In genomic region chr11:57582818-57583635, GRCm38 (mm10) we compare ENCODE assay signal across 9 mouse cellular contexts.
DNase-seq lines count a peak whose midpoint lies in the region; ATAC-seq lines count a peak whose summit lies in the region.
"Had no signal": no experiment of that assay in that cellular context is flagged by ENCODE, and none has a peak within 500 bp of the region (broad histone marks: within the 10 kb centered on the region; RNA-seq: fewer than 3 reads in every experiment).

No protein-coding gene starts in this region.

- H3K27ac ChIP-seq in heart, embryonic 13.5 days (replicated peaks) = no peak overlapping the region
- H3K27ac ChIP-seq in embryonic facial prominence, embryonic 11.5 days (replicated peaks; ENCODE audit: low read depth, low read length) = no peak overlapping the region
- H3K27ac ChIP-seq in liver, embryonic 11.5 days (ENCODE audit: low read depth, low read length) = no peak overlapping the region
- H3K27ac ChIP-seq in neural tube, embryonic 15.5 days (replicated peaks) = peak overlapping the region; percentile 48
- H3K27ac ChIP-seq: left cerebral cortex, adult 2 months had no signal

- DNase-seq in heart, adult 18-20 months = no peak
- no peak for DNase-seq in embryonic facial prominence, embryonic 11.5 days (ENCODE audit: low spot score)
- DNase-seq in liver, embryonic 11.5 days (ENCODE audit: low spot score) = no peak
- DNase-seq in cerebellum, adult 11-12 months = no peak
- no peak for DNase-seq in spleen, postnatal 4 days (ENCODE audit: low spot score in 2 of 2)
- DNase-seq in thymus, postnatal 10 days (ENCODE audit: low spot score in 2 of 2) = no peak

- H3K4me3 ChIP-seq in heart, embryonic 13.5 days = no peak overlapping the region
- H3K4me3 ChIP-seq in embryonic facial prominence, embryonic 11.5 days (ENCODE audit: low read depth, low read length) = no peak overlapping the region
- H3K4me3 ChIP-seq in liver, embryonic 11.5 days (ENCODE audit: low read depth, low read length) = no peak overlapping the region
- no peak overlapping the region for H3K4me3 ChIP-seq in neural tube, embryonic 15.5 days (replicated peaks)
- H3K4me3 ChIP-seq: left cerebral cortex, adult 2 months had no signal

- H3K9ac ChIP-seq in heart, embryonic 13.5 days = 0 out of 2 replicates have a peak overlapping the region, but pooled peaks have one; percentile 3
- no peak overlapping the region for H3K9ac ChIP-seq in embryonic facial prominence, embryonic 11.5 days (replicated peaks; ENCODE audit: low read length)
- no peak overlapping the region for H3K9ac ChIP-seq in liver, embryonic 11.5 days (ENCODE audit: low read depth, low read length)
- no peak overlapping the region for H3K9ac ChIP-seq in neural tube, embryonic 15.5 days (replicated peaks)

- no peaks in the 10 kb centered on the region for H3K36me3 ChIP-seq in heart, embryonic 13.5 days
- no peaks in the 10 kb centered on the region for H3K36me3 ChIP-seq in embryonic facial prominence, embryonic 11.5 days (replicated peaks; ENCODE audit: control insufficient read depth, insufficient read depth, low read depth, low read length)
- no peaks in the 10 kb centered on the region for H3K36me3 ChIP-seq in liver, embryonic 11.5 days (ENCODE audit: control insufficient read depth, insufficient read depth, low read length)
- no peaks in the 10 kb centered on the region for H3K36me3 ChIP-seq in neural tube, embryonic 15.5 days

- peak overlapping the region; percentile 21 for H3K4me2 ChIP-seq in heart, embryonic 13.5 days
- no peak overlapping the region for H3K4me2 ChIP-seq in embryonic facial prominence, embryonic 11.5 days (ENCODE audit: low read depth, low read length)
- peak overlapping the region; percentile 33 for H3K4me2 ChIP-seq in liver, embryonic 11.5 days
- H3K4me2 ChIP-seq in neural tube, embryonic 15.5 days = no peak overlapping the region

- H3K27me3 ChIP-seq in heart, embryonic 13.5 days (replicated peaks) = peaks cover 21% of the 10 kb centered on the region
- no peaks in the 10 kb centered on the region for H3K27me3 ChIP-seq in embryonic facial prominence, embryonic 11.5 days (ENCODE audit: control insufficient read depth, insufficient read depth, low read length)
- H3K27me3 ChIP-seq in liver, embryonic 11.5 days (replicated peaks; ENCODE audit: control insufficient read depth, insufficient read depth, low read length) = no peaks in the 10 kb centered on the region
- no peaks in the 10 kb centered on the region; the same call in 1 of the 2 replicates for H3K27me3 ChIP-seq in neural tube, embryonic 15.5 days (replicated peaks)

- H3K4me1 ChIP-seq in heart, embryonic 13.5 days = peaks cover 16% of the 10 kb centered on the region
- no peaks in the 10 kb centered on the region for H3K4me1 ChIP-seq in embryonic facial prominence, embryonic 11.5 days (ENCODE audit: control insufficient read depth, insufficient read depth, low read length)
- H3K4me1 ChIP-seq in liver, embryonic 11.5 days (replicated peaks; ENCODE audit: control insufficient read depth, insufficient read depth, low read length) = peaks cover 12% of the 10 kb centered on the region
- peaks cover 29% of the 10 kb centered on the region for H3K4me1 ChIP-seq in neural tube, embryonic 15.5 days

- ATAC-seq in heart, embryonic 13.5 days (ENCODE audit: extremely low read depth, insufficient number of reproducible peaks, low FRiP score, low TSS enrichment) = no peak
- ATAC-seq in embryonic facial prominence, embryonic 11.5 days (replicated peaks; ENCODE audit: insufficient number of reproducible peaks, low FRiP score, low TSS enrichment, low read depth) = 0 out of 2 replicates have a peak, but pooled peaks have one; percentile 29
- no peak for ATAC-seq in liver, embryonic 11.5 days (replicated peaks; ENCODE audit: low FRiP score)
- ATAC-seq in neural tube, embryonic 15.5 days (ENCODE audit: low FRiP score) = peak; percentile 63; the same call in 1 of the 2 replicates

- H3K9me3 ChIP-seq in heart, embryonic 13.5 days = no peaks in the 10 kb centered on the region
- no peaks in the 10 kb centered on the region for H3K9me3 ChIP-seq in embryonic facial prominence, embryonic 11.5 days (replicated peaks; ENCODE audit: control insufficient read depth, low read length)
- H3K9me3 ChIP-seq in liver, embryonic 11.5 days (ENCODE audit: control insufficient read depth, low read length) = no peaks in the 10 kb centered on the region
- H3K9me3 ChIP-seq in neural tube, embryonic 15.5 days (replicated peaks) = no peaks in the 10 kb centered on the region

- 15% methylated on average over 10 of the region's 10 CpGs for WGBS in heart, embryonic 13.5 days
- WGBS in embryonic facial prominence, embryonic 11.5 days = 24% methylated on average over 10 of the region's 10 CpGs
- 29% methylated on average over 10 of the region's 10 CpGs for WGBS in liver, embryonic 11.5 days
- WGBS in neural tube, embryonic 15.5 days = 10% methylated on average over 10 of the region's 10 CpGs

Comparison
In these comparisons a context has a peak if more than half of its experiments do, and no peak if none do; other contexts are left out.
1. ATAC-seq: peak in embryonic facial prominence, embryonic 11.5 days (single experiment) and neural tube, embryonic 15.5 days (single experiment); none in heart, embryonic 13.5 days (single experiment) and liver, embryonic 11.5 days (single experiment).
2. H3K4me2 ChIP-seq: peak in heart, embryonic 13.5 days (single experiment) and liver, embryonic 11.5 days (single experiment); none in embryonic facial prominence, embryonic 11.5 days (single experiment) and neural tube, embryonic 15.5 days (single experiment).